Mouse (Mus musculus) liver, embryonic 16.5 days (tissue): ENCODE measurements around the gene Gsg1l. TPM values are rescaled to one million over a fixed set of nuclear protein-coding genes. Genes with fewer than 3 reads are reported as not detected.
A peak's percentile ranks its signal among the peaks of the same experiment; 100 is the strongest.

Source experiments
- ATAC-seq: fragments of 200-750 bp; cut with Nextera tagmentation; 2 replicates; pipeline ENCODE4 v1.8.0; 2017; ENCODE audit warnings: low read depth, mild to moderate bottlenecking, moderate number of reproducible peaks, moderate library complexity
- H3K27ac ChIP-seq: fragments of 300-500 bp; sonication (generic); 2 replicates; pipeline ENCODE4 v1.5.1; 2014; ENCODE audit warnings: mild to moderate bottlenecking, low read length
- H3K27me3 ChIP-seq: fragments of 300-500 bp; sonication (generic); 2 replicates; pipeline ENCODE4 v1.6.1; 2014; ENCODE audit warnings: low read depth, low read length, mixed read lengths; ENCODE audit not compliant: control insufficient read depth, insufficient read depth
- H3K36me3 ChIP-seq: fragments of 300-500 bp; sonication (generic); 2 replicates; pipeline ENCODE4 v1.6.1; 2014; ENCODE audit warnings: mild to moderate bottlenecking; ENCODE audit not compliant: control insufficient read depth, insufficient read depth
- H3K4me1 ChIP-seq: fragments of 300-500 bp; sonication (generic); 2 replicates; pipeline ENCODE4 v1.6.1; 2014; ENCODE audit warnings: low read depth, low read length, mixed read lengths; ENCODE audit not compliant: control insufficient read depth
- H3K4me2 ChIP-seq: fragments of 300-500 bp; sonication (generic); 2 replicates; pipeline ENCODE4 v1.6.1; 2014; ENCODE audit warnings: low read depth, low read length, mixed read lengths
- H3K4me3 ChIP-seq: fragments of 300-500 bp; sonication (generic); 2 replicates; pipeline ENCODE4 v1.5.1; 2014; ENCODE audit warnings: low read depth, mild to moderate bottlenecking, low read length
- H3K9ac ChIP-seq: fragments of 300-500 bp; sonication (generic); 2 replicates; pipeline ENCODE4 v1.6.1; 2014; ENCODE audit warnings: low read depth, low read length
- H3K9me3 ChIP-seq: fragments of 300-500 bp; sonication (generic); replicated peaks from 2 replicates; pipeline ENCODE4 v1.6.1; 2016; ENCODE audit warnings: low read length; ENCODE audit not compliant: control insufficient read depth
- WGBS: fragments of 180-500 bp; shearing (Covaris S2); extraction: QIAGEN DNeasy Blood & Tissue Kit; methylation state at CpG from one replicate; pipeline ENCODE4 v1.1.7; 2014; ENCODE audit not compliant: insufficient replicate concordance; 5-methylcytosine and 5-hydroxymethylcytosine counted together
- polyA plus RNA-seq: library from polyadenylated mRNA; unstranded; fragments of >200 nt; fragmentation: Nextera tagmentation; extraction: Ambion mirVana; gene quantifications from 2 replicates; pipeline ENCODE4 v1.2.1, GENCODE M21; 2015

Gsg1l gene
- polyA plus RNA-seq, 1 experiment from 2014 or later, result 0.02 TPM

DNA sequence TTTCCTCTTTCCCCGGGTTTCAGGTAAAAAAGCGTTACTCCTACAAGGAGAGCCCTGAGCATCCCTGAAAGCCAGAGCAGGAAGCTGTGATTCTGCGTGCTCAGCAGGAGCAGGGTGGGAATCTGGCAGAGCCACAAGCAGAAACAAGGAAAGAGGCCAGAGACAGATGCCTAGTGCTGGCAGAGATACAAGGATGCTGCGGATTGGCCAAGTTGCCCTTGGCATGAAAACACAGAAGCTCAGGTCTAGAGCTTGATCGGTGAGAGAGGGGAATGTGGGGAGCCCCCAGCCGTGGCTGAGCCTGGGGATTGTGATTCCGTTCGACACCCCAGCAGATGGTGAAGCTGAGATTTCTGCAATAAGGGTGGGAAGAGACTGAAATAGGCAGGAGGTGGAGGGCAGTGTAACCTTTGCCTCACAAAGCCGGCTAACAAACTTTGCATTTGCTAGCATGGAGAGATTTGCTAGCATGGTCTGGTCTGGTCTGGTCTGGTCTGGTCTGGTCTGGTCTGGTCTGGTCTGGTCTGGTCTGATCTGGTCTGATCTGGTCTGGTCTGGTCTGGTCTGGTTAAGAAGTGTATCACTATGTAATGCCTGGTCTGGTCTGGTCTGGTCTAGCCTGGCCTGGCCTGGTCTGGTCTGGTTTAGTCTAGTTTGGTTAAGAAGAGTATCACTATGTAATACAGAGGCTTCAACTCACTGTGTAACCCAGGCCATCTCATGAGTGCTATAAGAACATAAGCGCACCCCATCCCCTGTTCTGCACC lies 50.4 kb downstream of the Gsg1l start:
- 73% methylated on average over 10 of the region's 10 CpGs for WGBS
- H3K9me3 ChIP-seq, result no peaks in the 10 kb centered on the region
- no peak overlapping the region for H3K4me3 ChIP-seq
- no peaks in the 10 kb centered on the region for H3K27me3 ChIP-seq
- H3K27ac ChIP-seq, result no peak overlapping the region
- H3K4me2 ChIP-seq, result no peak overlapping the region
- H3K36me3 ChIP-seq, result no peaks in the 10 kb centered on the region
- H3K4me1 ChIP-seq, result no peaks in the 10 kb centered on the region; the same call in 1 of the 2 replicates
- H3K9ac ChIP-seq, result no peak overlapping the region
- ATAC-seq, result no peak

DNA sequence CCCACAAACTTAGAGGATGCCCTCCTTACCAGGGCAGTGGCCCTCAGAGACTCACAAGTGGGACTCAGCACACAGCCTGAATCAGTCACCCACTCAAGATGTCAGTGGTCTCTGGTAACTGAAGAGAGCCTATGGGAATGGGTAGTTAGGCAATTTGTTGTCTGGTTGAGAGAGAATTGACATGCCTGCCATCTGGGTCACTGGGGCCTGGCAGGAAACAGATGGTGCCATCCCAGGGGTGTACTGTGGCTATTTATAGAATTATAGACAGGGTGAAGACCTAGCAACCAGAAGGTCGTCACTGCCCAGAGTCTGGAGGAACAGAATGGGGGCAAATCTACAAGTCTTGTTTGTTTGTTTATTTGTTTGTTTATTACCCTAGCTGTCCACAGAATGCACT lies 54.8 kb downstream of the Gsg1l start:
- H3K27ac ChIP-seq, result no peak overlapping the region
- H3K9ac ChIP-seq, result no peak overlapping the region
- H3K9me3 ChIP-seq, result no peaks in the 10 kb centered on the region
- ATAC-seq, result no peak
- no peaks in the 10 kb centered on the region for H3K36me3 ChIP-seq
- no peak overlapping the region for H3K4me2 ChIP-seq
- WGBS, result 17% methylated on average over 1 of the region's 1 CpGs
- no peaks in the 10 kb centered on the region for H3K27me3 ChIP-seq
- H3K4me3 ChIP-seq, result no peak overlapping the region
- H3K4me1 ChIP-seq, result no peaks in the 10 kb centered on the region; the same call in 1 of the 2 replicates

GRCm38 (mm10) chr7:126026600-126026999 lies 55.6 kb downstream of the Gsg1l start:
- no peaks in the 10 kb centered on the region for H3K36me3 ChIP-seq
- no peaks in the 10 kb centered on the region for H3K9me3 ChIP-seq
- no peaks in the 10 kb centered on the region for H3K27me3 ChIP-seq
- no peak overlapping the region for H3K9ac ChIP-seq
- no peak overlapping the region for H3K4me2 ChIP-seq
- no peak for ATAC-seq
- H3K4me1 ChIP-seq, result no peaks in the 10 kb centered on the region; the same call in 1 of the 2 replicates
- no peak overlapping the region for H3K27ac ChIP-seq
- 52% methylated on average over 5 of the region's 5 CpGs for WGBS
- H3K4me3 ChIP-seq, result no peak overlapping the region

GRCm38 (mm10) chr7:126019966-126020365 lies 62.2 kb downstream of the Gsg1l start:
- Histone ChIP-seq H3K27me3 (no peaks in the 10 kb centered on the region), H3K4me2 (no peak overlapping the region), H3K27ac (no peak overlapping the region), H3K9me3 (no peaks in the 10 kb centered on the region), H3K4me3 (no peak overlapping the region), H3K36me3 (no peaks in the 10 kb centered on the region), H3K4me1 (peaks cover 4% of the 10 kb centered on the region), H3K9ac (no peak overlapping the region)
- ATAC-seq, result no peak
- 45% methylated on average over 6 of the region's 6 CpGs for WGBS

DNA sequence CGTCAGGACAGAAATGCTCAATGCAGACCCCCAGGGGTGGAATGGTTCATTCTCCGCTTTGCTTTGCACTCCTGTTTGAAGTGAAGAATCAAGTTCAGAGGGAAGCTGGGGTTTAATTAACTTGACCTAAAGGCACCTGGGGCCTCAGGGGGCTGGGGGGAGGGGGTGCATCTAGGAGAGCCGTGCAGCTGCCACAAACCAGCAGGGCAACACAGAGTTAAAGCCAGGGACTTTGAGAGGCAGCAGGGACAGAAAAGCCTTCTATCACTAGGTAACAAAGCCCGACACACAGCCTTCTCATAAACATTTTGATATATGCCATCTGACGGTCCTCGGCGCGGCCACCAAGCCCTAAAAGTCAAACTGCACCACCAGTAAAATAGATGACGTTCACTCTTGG lies 62.9 kb downstream of the Gsg1l start:
- Histone ChIP-seq H3K27ac (no peak overlapping the region), H3K4me2 (no peak overlapping the region), H3K9ac (no peak overlapping the region), H3K36me3 (no peaks in the 10 kb centered on the region), H3K4me3 (no peak overlapping the region), H3K27me3 (no peaks in the 10 kb centered on the region), H3K9me3 (no peaks in the 10 kb centered on the region), H3K4me1 (peaks cover 4% of the 10 kb centered on the region)
- no peak for ATAC-seq
- 58% methylated on average over 9 of the region's 9 CpGs for WGBS

DNA sequence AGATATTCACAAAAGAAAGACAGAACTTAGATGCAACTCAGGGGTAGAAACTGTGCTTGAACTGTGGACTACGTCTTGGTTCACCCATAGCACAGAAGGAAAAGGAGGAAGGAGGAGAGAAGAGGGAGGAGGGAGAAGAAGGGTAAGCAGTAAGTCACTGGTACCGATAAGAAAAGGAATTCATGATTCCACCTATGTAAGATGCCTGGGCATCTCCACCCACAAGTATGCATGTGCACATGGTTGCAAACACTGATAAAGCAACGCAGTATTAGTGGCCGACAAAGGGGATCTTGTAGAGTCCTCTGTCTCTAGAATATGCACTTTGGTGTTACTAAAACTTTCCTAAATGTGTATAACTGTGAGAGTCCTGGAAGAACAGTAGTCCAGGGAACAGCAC lies 64.8 kb downstream of the Gsg1l start:
- Histone ChIP-seq H3K4me1 (peaks cover 4% of the 10 kb centered on the region), H3K4me3 (no peak overlapping the region), H3K27ac (no peak overlapping the region), H3K9me3 (no peaks in the 10 kb centered on the region), H3K27me3 (no peaks in the 10 kb centered on the region), H3K36me3 (no peaks in the 10 kb centered on the region), H3K9ac (no peak overlapping the region), H3K4me2 (no peak overlapping the region)
- ATAC-seq, result peak; percentile 60
- 46% methylated on average over 4 of the region's 4 CpGs for WGBS

DNA sequence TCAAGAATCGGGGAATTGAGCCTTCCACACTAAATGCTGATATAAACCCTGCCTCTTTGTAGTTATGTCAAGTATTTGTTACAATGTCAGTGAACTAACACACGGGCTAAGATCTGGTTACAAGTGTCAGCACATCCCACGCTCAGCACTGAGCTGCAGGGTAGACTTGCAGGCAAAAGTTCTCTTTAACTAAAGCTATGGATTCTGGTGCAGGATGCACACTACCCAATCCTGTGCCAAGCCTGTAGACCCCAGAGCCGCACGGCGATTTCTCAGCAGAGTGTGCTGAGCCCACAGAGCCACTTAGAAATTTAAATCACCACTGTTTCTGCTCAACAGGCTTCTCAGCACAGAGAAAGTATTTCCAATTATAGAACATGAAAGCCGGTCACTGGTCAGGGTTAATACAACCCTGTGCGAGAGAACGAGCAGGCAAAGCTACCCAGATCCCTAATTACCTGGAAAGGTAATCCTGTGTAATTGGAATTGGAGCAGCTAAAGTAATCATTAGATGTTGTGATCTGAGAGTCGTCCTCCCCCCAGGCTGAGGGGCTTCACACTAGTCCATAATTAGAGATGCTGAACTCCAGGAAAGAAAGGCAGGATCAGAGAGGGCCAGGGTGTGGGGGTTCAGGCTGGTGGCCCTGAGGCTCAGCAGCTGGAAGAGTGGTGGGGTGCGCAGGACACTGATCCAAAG lies 69.7 kb downstream of the Gsg1l start:
- no peak overlapping the region for H3K9ac ChIP-seq
- peaks cover 4% of the 10 kb centered on the region for H3K4me1 ChIP-seq
- no peaks in the 10 kb centered on the region for H3K9me3 ChIP-seq
- no peaks in the 10 kb centered on the region for H3K27me3 ChIP-seq
- no peak overlapping the region for H3K4me3 ChIP-seq
- WGBS, result 61% methylated on average over 11 of the region's 11 CpGs
- H3K36me3 ChIP-seq, result no peaks in the 10 kb centered on the region
- no peak overlapping the region for H3K4me2 ChIP-seq
- ATAC-seq, result no peak
- H3K27ac ChIP-seq, result no peak overlapping the region

- 63% methylated on average over 7 of the region's 7 CpGs for WGBS
- Histone ChIP-seq H3K9ac (no peak overlapping the region), H3K4me1 (no peaks in the 10 kb centered on the region), H3K4me2 (no peak overlapping the region), H3K27ac (no peak overlapping the region), H3K27me3 (no peaks in the 10 kb centered on the region), H3K36me3 (no peaks in the 10 kb centered on the region), H3K4me3 (no peak overlapping the region), H3K9me3 (no peaks in the 10 kb centered on the region)
- ATAC-seq, result no peak
Measured at GRCm38 (mm10) chr7:126008789-126009148, 73.4 kb downstream of the Gsg1l start.

GRCm38 (mm10) chr7:126008139-126008788 lies 73.9 kb downstream of the Gsg1l start:
- H3K9me3 ChIP-seq, result no peaks in the 10 kb centered on the region
- H3K4me2 ChIP-seq, result no peak overlapping the region
- no peak overlapping the region for H3K9ac ChIP-seq
- 59% methylated on average over 4 of the region's 4 CpGs for WGBS
- H3K36me3 ChIP-seq, result no peaks in the 10 kb centered on the region
- H3K27ac ChIP-seq, result no peak overlapping the region
- no peaks in the 10 kb centered on the region for H3K27me3 ChIP-seq
- ATAC-seq, result no peak
- no peaks in the 10 kb centered on the region for H3K4me1 ChIP-seq
- H3K4me3 ChIP-seq, result no peak overlapping the region
